Mouse (Mus musculus) kidney, postnatal 36 days (tissue): Measurements from ENCODE around the gene Sfxn1.

ENCODE experiments used
- DNase-seq, 2 experiments: peaks; one replicate each; pipeline ENCODE4 v3.0.0; 2021 to 2022; ENCODE audit warnings: mixed read lengths in 2 of 2

Sfxn1 gene

DNA sequence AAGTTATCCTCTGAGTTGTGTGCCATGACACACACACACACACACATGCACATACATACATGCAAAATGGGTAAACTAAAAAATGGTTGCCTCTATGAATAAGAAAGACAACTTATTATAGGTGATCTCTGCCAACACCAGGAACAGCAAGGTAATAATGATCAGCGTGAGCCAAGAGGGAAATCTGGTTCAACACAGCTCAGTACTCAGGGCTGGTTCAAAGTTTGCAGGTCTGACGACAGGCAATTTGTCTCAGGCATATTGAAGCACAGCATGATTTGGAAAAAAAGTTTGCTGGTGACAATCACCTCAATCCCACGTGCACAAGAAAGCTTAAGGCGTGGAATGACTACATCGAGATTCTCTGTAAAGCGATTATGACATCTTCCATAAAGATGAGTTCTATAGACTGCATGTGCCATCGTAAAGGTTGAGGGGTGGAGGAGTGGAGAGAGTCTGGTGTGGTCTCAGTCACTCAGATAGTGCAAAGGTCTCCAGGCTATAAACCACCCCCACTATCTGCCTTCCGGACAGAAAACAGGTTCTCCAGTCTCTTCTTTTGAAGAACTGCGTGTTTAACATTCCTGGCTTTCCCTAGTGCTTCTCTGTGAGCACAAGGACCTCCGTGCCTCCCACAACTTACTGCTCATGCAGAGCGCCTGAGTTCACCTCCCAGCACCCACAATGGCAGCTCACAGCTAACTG lies 6.0 kb downstream of the Sfxn1 start:
- DNase-seq = peak; percentile 28 to 66

- DNase-seq = peak; percentile 54 to 84
Measured at GRCm38 (mm10) chr13:54079782-54080759, 8.4 kb downstream of the Sfxn1 start.

- no peak for DNase-seq
Measured at GRCm38 (mm10) chr13:54080785-54081184, 9.1 kb downstream of the Sfxn1 start.

DNA sequence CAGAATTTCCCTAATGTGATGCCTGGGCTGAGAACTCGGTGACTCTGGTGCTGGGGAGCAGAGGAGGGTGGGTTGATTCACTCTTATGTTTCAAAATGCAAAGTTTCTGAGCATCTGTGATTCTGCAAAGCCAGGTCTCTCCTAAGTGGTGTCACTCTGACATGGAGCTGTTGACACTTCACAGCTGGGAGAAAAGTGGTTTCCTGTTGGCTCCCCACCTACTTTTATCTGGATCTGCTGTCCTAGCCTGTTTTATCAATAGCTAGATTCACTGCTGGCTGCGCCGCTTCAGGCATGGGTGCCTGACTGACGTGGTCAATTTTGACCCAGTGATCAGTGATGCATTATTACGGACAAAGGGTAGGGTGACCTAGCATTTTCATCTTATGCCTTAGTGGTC lies 11.3 kb downstream of the Sfxn1 start:
- DNase-seq = no peak

DNA sequence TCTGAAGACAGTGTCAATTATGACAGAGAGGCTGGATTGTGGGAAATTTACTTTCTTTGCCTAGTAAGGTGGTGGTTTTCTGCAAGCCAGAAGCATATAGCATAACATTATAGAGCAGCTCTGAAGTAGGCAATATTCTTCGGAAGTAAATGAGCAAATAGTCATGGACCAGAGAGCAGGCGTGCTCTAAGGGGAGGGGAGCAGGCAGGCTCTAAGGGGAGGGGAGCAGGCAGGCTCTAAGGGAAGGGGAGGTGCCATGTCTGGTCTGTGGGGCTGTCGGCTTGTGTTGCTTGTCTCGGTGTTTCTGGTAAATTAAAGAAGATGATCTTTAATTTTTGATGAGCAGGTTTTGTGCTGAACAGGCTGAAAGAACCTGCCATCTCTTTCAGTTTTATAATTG lies 12.5 kb downstream of the Sfxn1 start:
- no peak for DNase-seq

DNA sequence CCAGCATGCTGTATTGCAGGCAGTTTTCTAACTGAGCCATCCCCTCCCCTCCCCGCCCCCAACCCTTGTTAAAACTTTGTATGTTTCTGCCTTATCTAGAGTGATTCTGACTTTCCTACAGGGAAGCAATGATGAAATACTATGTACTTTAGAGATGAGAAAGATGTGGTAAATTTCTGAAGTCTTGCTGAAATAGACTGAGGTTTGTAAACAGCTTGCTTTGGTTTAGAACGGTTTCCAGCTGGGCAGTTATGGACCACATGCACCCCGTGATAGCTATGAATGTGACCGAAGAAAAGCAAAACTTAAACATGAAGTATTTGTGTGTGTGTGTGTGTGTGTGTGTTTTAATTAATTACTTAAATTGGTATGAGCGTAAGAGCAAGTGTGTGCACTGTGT lies 13.2 kb downstream of the Sfxn1 start:
- DNase-seq = no peak

GRCm38 (mm10) chr13:54085266-54085665 lies 13.6 kb downstream of the Sfxn1 start:
- no peak for DNase-seq

DNA sequence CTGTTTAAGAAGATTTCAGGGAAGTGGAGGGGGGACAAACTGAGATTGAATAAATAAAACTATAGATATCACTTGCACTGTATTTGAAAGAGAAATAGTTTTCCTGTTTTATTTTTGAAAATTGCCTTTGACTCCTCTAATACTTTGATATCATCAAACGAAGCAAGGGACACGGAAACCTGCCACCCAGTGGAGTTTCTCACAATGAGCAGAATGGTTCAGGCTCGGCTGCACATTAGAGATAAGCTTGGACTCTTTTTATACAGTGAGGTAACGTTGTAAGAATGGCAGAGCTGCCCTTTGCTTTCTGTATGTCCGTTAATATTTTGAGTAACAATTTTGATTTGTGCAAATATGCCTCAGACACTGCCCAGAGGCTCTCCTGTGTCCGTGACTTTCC lies 20.1 kb downstream of the Sfxn1 start:
- DNase-seq = no peak

DNA sequence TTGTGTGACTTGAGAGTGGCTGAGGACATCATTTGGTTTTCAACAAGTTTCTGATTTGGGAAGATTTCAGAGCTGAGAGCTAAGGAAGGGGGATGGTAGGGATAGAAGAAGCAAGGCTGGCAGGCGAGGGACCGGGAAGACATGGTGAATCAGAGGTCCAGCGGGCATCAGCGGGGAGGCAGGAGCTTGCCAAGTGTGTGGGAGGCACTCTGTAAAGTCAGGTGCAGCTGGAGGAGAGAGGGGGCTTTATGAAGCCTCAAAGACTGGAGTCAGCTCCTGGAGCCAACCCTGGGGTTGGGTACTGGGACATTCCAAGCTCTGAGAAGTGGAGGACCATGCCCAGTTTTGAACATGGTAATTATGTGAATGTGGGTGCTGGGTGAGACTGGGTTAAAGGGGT lies 22.7 kb downstream of the Sfxn1 start:
- no peak for DNase-seq

GRCm38 (mm10) chr13:54094963-54095362 lies 23.3 kb downstream of the Sfxn1 start:
- DNase-seq = no peak

DNA sequence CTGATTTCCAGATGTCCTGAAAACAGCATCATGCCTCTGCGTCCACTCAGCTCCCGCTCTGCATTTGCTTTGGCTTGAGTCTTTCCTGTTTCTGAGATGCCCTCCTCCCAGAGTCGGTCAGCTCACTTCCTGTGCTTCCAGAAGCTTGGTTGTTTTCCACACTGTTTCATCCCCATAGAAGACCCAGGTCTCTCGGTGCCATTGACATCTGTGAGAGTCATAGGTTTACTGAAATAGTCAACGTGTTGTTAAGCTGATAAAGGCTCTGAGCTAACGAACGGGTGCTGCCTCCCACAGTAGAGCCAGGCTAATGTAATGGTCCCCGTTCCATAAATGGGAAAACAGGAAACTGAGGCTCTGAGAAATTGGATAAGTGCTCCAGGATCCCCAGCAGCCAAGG lies 24.1 kb downstream of the Sfxn1 start:
- no peak for DNase-seq

DNA sequence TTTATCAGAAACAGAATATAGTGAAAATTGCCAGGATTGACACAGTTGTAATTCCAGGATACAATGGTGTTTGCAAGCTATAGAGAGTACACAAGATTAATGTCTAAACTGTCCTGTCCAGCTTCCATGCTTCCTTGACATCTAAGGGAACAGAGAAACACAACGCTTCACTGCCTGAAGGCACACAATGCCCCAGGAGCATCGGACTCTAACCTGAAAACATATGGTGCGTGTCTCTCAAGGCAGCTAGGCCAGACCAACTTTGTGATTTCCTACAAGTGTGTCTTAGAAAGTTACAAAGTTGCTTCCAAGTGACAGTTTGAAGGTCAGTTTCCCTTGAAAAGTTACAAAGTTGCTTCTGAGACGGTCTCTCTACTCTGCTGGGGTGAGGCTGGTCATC lies 25.6 kb downstream of the Sfxn1 start:
- DNase-seq = peak; percentile 26 to 33

DNA sequence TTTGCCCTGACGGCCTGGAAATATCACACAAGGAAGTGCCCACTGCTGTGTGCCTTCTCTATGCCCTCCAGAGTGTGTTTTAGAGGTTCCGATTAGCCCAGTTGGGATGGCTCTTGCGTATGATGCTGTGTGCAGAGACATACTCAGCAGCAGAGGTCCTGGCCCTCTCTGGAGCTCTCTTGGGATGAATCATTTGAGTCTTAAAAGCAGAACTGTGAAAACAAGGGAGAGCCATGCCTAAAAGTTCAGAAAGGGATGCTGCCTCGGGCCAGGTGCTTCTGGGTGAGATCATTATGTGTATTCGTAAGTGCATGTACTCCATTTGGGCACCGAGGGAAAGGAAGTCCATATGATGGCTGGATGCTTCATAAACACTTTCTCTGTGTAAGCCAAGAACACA lies 26.1 kb downstream of the Sfxn1 start:
- DNase-seq = no peak

GRCm38 (mm10) chr13:54101031-54101820 lies 29.6 kb downstream of the Sfxn1 start:
- no peak for DNase-seq

DNA sequence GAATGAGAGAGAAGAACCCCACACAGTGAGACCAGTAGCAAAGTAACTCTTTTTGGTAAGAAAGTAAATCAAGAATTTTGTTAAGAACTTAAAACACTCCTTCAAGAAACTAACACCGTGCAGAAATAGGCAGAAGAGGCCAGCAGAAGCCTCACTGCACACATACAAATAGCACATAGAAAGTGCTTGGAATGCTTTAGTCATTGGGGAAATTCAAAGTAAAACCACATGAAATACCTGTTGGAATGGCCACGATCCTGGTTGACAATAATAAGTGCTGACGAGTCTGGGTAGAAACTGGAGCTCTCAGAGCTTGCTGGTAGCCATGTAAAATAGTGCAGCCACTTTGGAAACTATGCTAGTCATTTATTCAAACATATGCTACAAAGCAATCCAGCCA lies 30.4 kb downstream of the Sfxn1 start:
- no peak for DNase-seq

- no peak for DNase-seq
Measured at GRCm38 (mm10) chr13:54103271-54103670, 31.6 kb downstream of the Sfxn1 start.

DNA sequence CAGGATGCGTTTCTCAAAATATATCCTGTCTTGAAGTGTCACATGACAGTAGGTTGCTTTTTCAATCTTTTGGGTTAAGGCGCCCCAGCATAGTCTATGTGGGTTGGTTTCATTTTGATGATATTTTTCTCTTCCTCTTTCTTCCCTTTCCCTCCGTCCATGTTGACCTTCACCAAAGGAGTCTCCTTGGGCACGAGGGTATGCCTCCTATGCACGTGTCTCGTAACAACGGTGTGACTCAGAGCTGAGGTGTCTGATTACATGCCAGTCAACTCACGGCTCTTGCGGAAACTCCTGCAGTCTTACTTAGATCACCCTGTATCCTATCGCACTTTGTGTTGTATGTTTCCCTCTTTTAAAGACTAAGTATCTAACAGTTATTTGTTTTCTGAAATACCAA lies 32.2 kb downstream of the Sfxn1 start:
- no peak for DNase-seq

- DNase-seq = peak; percentile 36 to 77
Measured at GRCm38 (mm10) chr13:54113819-54114550, 42.3 kb downstream of the Sfxn1 start.

- no peak for DNase-seq
Measured at GRCm38 (mm10) chr13:54114931-54115330, 43.3 kb downstream of the Sfxn1 start.

- no peak for DNase-seq
Measured at GRCm38 (mm10) chr13:54115779-54116178, 44.1 kb downstream of the Sfxn1 start.

DNA sequence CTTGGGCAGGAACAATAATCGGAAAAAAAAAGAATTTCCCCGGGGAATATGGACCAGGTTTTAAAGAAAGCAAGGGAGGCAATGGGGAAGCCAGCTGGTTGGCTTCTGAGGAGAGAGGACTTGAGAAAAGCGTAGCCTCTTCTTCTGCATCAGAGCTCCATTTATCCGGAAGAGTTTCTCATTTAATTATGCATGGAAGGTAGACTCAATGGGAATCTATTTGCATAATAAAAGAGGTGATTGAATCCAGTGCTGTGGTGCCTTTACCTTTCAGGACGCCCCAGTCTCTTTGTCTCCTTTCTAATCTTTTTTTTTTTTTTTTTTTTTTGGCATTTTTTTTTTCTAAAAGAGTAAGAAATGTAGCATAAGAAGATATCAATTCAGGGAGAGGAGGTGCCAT lies 46.7 kb downstream of the Sfxn1 start:
- no peak for DNase-seq

GRCm38 (mm10) chr13:54137756-54138410 lies 66.2 kb downstream of the Sfxn1 start:
- DNase-seq = no peak
